14 mouse cellular contexts compared by ENCODE assay signal in genomic region chr6:15610208-15610607, GRCm38 (mm10).
"Had no signal": no experiment of that assay in that cellular context is flagged by ENCODE, and none has a peak within 500 bp of the region (broad histone marks: within the 10 kb centered on the region; RNA-seq: fewer than 3 reads in every experiment).

No protein-coding gene starts in this region.

- DNase-seq: kidney, adult 8-10 months; kidney, postnatal 25 days; layer of hippocampus, adult 9-11 months; layer of hippocampus, postnatal 36 days; lung, adult 18-20 months; right cerebral cortex, adult 18-20 months; right cerebral cortex, postnatal 25 days; thymus, postnatal 4 days had no signal

- H3K27ac ChIP-seq: limb, embryonic 15.5 days; liver, embryonic 14.5 days; neural tube, embryonic 12.5 days; stomach, postnatal 0 days had no signal

- H3K4me3 ChIP-seq: limb, embryonic 15.5 days; myocyte; neural tube, embryonic 12.5 days had no signal

- H3K4me1 ChIP-seq: limb, embryonic 15.5 days; neural tube, embryonic 12.5 days had no signal

- H3K36me3 ChIP-seq: limb, embryonic 15.5 days; neural tube, embryonic 12.5 days had no signal

- H3K9me3 ChIP-seq: limb, embryonic 15.5 days; neural tube, embryonic 12.5 days had no signal

- H3K9ac ChIP-seq: limb, embryonic 15.5 days; liver, embryonic 14.5 days; neural tube, embryonic 12.5 days had no signal

- H3K4me2 ChIP-seq: limb, embryonic 15.5 days; neural tube, embryonic 12.5 days had no signal

- ATAC-seq: intestine, postnatal 0 days had no signal

- H3K27me3 ChIP-seq: limb, embryonic 15.5 days; neural tube, embryonic 12.5 days had no signal
